Mouse (Mus musculus) thymus, postnatal 4 days (tissue): ENCODE data around the gene Gm3047.
"Not testable (repeated sequence)": the region's sequence is repeated elsewhere in the genome, so short reads cannot be mapped to it uniquely, and the experiment has no call there.

Experiments used
- DNase-seq: peaks from one replicate; pipeline ENCODE4 v3.0.0; 2021

The Gm3047 gene

GRCm38 (mm10) chr14:4555105-4555504 lies at the start of gene Gm3047:
Gene Gm3047, plus strand, starts transcription at chr14:4555405.
- not testable (repeated sequence) for DNase-seq
